Mouse (Mus musculus) neural tube, embryonic 11.5 days (tissue): ENCODE data around the gene Gm21958. TPM values are rescaled to one million over a fixed set of nuclear protein-coding genes. Genes with fewer than 3 reads are reported as not detected.

Experiments used
- ATAC-seq: fragments of 200-750 bp; cut with Nextera tagmentation; 2 replicates; pipeline ENCODE4 v1.8.0; 2017; ENCODE audit warnings: moderate number of reproducible peaks, mild to moderate bottlenecking, moderate TSS enrichment, moderate library complexity; ENCODE audit not compliant: insufficient read depth, low FRiP score, low TSS enrichment
- DNase-seq: peaks from one replicate; pipeline ENCODE4 v3.0.0-alpha.2; 2015; ENCODE audit warnings: low spot score
- H3K27ac ChIP-seq: fragments of 300-500 bp; sonication (generic); 2 replicates; pipeline ENCODE4 v1.5.1; 2014; ENCODE audit warnings: low read depth, mild to moderate bottlenecking, low read length
- H3K27me3 ChIP-seq: fragments of 300-500 bp; sonication (generic); 2 replicates; pipeline ENCODE4 v1.6.1; 2014; ENCODE audit warnings: mild to moderate bottlenecking, low read length, mixed read lengths; ENCODE audit not compliant: control insufficient read depth, insufficient read depth
- H3K36me3 ChIP-seq: fragments of 300-500 bp; sonication (generic); 2 replicates; pipeline ENCODE4 v1.6.1; 2014; ENCODE audit warnings: mild to moderate bottlenecking, low read length, moderate library complexity, mixed read lengths; ENCODE audit not compliant: control insufficient read depth, insufficient read depth
- H3K4me1 ChIP-seq: fragments of 300-500 bp; sonication (generic); 2 replicates; pipeline ENCODE4 v1.6.1; 2014; ENCODE audit warnings: low read length, mixed read lengths; ENCODE audit not compliant: control insufficient read depth, insufficient read depth
- H3K4me2 ChIP-seq: fragments of 300-500 bp; sonication (generic); 2 replicates; pipeline ENCODE4 v1.6.1; 2014; ENCODE audit warnings: low read depth, mild to moderate bottlenecking, moderate library complexity
- H3K4me3 ChIP-seq: fragments of 300-500 bp; sonication (generic); 2 replicates; pipeline ENCODE4 v1.5.1; 2014; ENCODE audit warnings: low read depth, low read length
- H3K9ac ChIP-seq: fragments of 300-500 bp; sonication (generic); 2 replicates; pipeline ENCODE4 v1.6.1; 2014; ENCODE audit warnings: mild to moderate bottlenecking, low read length
- H3K9me3 ChIP-seq: fragments of 300-500 bp; sonication (generic); 2 replicates; pipeline ENCODE4 v1.6.1; 2016; ENCODE audit warnings: low read length; ENCODE audit not compliant: control insufficient read depth
- WGBS: fragments of 180-500 bp; shearing (Covaris S2); extraction: QIAGEN DNeasy Blood & Tissue Kit; methylation state at CpG from one replicate; pipeline ENCODE4 v1.1.7; 2014; 5-methylcytosine and 5-hydroxymethylcytosine counted together
- polyA plus RNA-seq: library from polyadenylated mRNA; unstranded; fragments of >200 nt; fragmentation: Nextera tagmentation; extraction: Ambion mirVana; gene quantifications from 2 replicates; pipeline ENCODE4 v1.2.1, GENCODE M21; 2014

The Gm21958 gene
- polyA plus RNA-seq, 1 experiment from 2014 or later, result 0.41 TPM

DNA sequence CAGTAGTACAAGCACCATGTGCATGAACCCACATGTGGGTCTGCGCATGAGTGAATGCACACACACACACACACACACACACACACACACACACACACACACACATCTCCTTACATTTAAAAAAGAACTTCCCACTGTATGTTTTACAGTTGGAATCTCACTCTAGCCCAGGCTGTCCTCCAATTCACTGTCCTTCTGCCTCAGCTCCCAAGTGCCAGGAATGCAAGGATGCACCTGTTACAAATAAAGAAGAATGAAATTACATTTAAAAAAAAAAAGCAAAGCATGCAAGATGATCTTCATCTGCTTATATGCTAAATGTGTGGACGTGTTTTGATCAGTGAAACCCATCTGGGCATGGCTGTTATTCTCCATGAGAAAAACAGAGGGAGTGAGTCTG lies 37.3 kb downstream of the Gm21958 start:
- no peak overlapping the region for H3K27ac ChIP-seq
- 76% methylated on average over 2 of the region's 2 CpGs for WGBS
- H3K4me3 ChIP-seq, result no peak overlapping the region
- H3K36me3 ChIP-seq, result no peaks in the 10 kb centered on the region
- H3K4me2 ChIP-seq, result no peak overlapping the region
- H3K9ac ChIP-seq, result no peak overlapping the region
- no peaks in the 10 kb centered on the region for H3K9me3 ChIP-seq
- H3K4me1 ChIP-seq, result no peaks in the 10 kb centered on the region
- ATAC-seq, result no peak
- no peaks in the 10 kb centered on the region for H3K27me3 ChIP-seq
- DNase-seq, result no peak

GRCm38 (mm10) chr3:54672557-54673529 lies 41.3 kb downstream of the Gm21958 start:
- Histone ChIP-seq H3K4me1 (no peaks in the 10 kb centered on the region), H3K36me3 (no peaks in the 10 kb centered on the region), H3K27ac (no peak overlapping the region), H3K9ac (no peak overlapping the region), H3K9me3 (no peaks in the 10 kb centered on the region), H3K4me3 (no peak overlapping the region), H3K4me2 (no peak overlapping the region), H3K27me3 (no peaks in the 10 kb centered on the region)
- DNase-seq, result peak; percentile 37
- 77% methylated on average over 13 of the region's 13 CpGs for WGBS
- no peak for ATAC-seq

- WGBS, result 82% methylated on average over 3 of the region's 3 CpGs
- Histone ChIP-seq H3K27ac (no peak overlapping the region), H3K27me3 (no peaks in the 10 kb centered on the region), H3K4me2 (no peak overlapping the region), H3K4me1 (no peaks in the 10 kb centered on the region), H3K9me3 (no peaks in the 10 kb centered on the region), H3K4me3 (no peak overlapping the region), H3K36me3 (no peaks in the 10 kb centered on the region), H3K9ac (no peak overlapping the region)
- no peak for DNase-seq
- ATAC-seq, result no peak
Observed at GRCm38 (mm10) chr3:54672111-54672510, 42.0 kb downstream of the Gm21958 start.

- no peak overlapping the region for H3K4me3 ChIP-seq
- ATAC-seq (no peak), DNase-seq (no peak)
- H3K36me3 ChIP-seq, result no peaks in the 10 kb centered on the region
- H3K4me1 ChIP-seq, result no peaks in the 10 kb centered on the region
- H3K9ac ChIP-seq, result no peak overlapping the region
- WGBS, result 79% methylated on average over 6 of the region's 6 CpGs
- H3K27ac ChIP-seq, result no peak overlapping the region
- H3K27me3 ChIP-seq, result no peaks in the 10 kb centered on the region
- no peaks in the 10 kb centered on the region for H3K9me3 ChIP-seq
- H3K4me2 ChIP-seq, result no peak overlapping the region
Observed at GRCm38 (mm10) chr3:54669559-54669958, 44.6 kb downstream of the Gm21958 start.

DNA sequence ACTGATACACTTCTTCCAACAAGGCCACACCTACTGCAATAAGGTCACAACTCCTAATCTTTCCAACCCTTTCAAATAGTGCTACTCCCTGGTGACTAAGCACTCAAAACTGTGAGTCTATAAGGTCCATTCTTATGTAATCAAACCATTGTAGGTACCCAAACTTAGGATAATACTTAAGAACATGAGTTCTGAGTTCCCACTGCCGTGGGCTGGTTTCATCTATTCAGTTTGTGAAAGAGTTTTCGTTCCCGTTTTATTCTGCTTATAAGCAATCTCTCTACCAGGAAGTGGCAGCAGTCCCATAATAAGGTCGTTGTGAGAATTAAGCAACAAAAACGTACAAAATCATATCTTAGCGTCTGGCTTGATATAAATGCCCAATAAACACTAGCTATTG lies 45.4 kb downstream of the Gm21958 start:
- H3K9ac ChIP-seq, result no peak overlapping the region
- no peak overlapping the region for H3K4me3 ChIP-seq
- 87% methylated on average over 6 of the region's 6 CpGs for WGBS
- ATAC-seq, result no peak
- no peaks in the 10 kb centered on the region for H3K27me3 ChIP-seq
- no peak overlapping the region for H3K27ac ChIP-seq
- DNase-seq, result no peak
- no peak overlapping the region for H3K4me2 ChIP-seq
- H3K36me3 ChIP-seq, result no peaks in the 10 kb centered on the region
- no peaks in the 10 kb centered on the region for H3K4me1 ChIP-seq
- H3K9me3 ChIP-seq, result no peaks in the 10 kb centered on the region

DNA sequence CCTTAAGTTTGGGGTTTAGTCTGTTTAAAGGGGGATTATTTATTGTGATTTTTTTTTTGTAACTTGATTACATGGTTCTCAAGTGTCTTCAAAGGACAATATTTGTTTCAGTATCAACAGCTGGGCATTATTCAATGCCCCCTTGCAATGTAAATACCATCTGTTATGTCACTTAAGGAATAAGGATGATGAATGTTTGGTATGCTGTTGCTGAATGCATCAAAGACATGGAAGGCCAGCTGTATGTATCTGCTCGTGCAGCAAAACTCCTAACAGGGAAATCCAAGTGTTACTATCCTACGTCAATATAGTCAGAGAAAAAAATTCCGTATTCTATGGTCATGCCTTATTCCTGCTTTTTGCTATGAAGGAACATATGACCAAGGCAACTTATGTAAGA lies 46.0 kb downstream of the Gm21958 start:
- Histone ChIP-seq H3K9ac (no peak overlapping the region), H3K4me1 (no peaks in the 10 kb centered on the region), H3K9me3 (no peaks in the 10 kb centered on the region), H3K36me3 (no peaks in the 10 kb centered on the region), H3K27me3 (no peaks in the 10 kb centered on the region), H3K4me3 (no peak overlapping the region), H3K27ac (no peak overlapping the region), H3K4me2 (no peak overlapping the region)
- ATAC-seq (no peak), DNase-seq (no peak)
- WGBS, result 75% methylated on average over 3 of the region's 3 CpGs

Other genes starting within 250 kb of the Gm21958 start
- 109 and 114 TPM in 2 replicates for gene Supt20, start 21.5 kb downstream of the Gm21958 start, polyA plus RNA-seq
- gene Exosc8, start 21.0 kb upstream of the Gm21958 start, polyA plus RNA-seq, result 138 and 142 TPM in 2 replicates
- 38.4 and 38.6 TPM in 2 replicates for gene Alg5, start 21.2 kb upstream of the Gm21958 start, polyA plus RNA-seq
- gene Smad9, start 41.2 kb upstream of the Gm21958 start, polyA plus RNA-seq, result 0.43 and 0.57 TPM in 2 replicates
- gene Rfxap, start 93.4 kb upstream of the Gm21958 start, polyA plus RNA-seq, result 50.4 and 56.6 TPM in 2 replicates
- 0.29 and 0.57 TPM in 2 replicates for gene Sertm1, start 201.5 kb upstream of the Gm21958 start, polyA plus RNA-seq